Mouse (Mus musculus): ENCODE measurements at regions not wholly inside any gene's neighbourhood (a gene's known extent, or its start where the extent isn't known, plus 50 kb on each side); places are given as distances from the start of the nearest gene placed in this dataset.

DNA sequence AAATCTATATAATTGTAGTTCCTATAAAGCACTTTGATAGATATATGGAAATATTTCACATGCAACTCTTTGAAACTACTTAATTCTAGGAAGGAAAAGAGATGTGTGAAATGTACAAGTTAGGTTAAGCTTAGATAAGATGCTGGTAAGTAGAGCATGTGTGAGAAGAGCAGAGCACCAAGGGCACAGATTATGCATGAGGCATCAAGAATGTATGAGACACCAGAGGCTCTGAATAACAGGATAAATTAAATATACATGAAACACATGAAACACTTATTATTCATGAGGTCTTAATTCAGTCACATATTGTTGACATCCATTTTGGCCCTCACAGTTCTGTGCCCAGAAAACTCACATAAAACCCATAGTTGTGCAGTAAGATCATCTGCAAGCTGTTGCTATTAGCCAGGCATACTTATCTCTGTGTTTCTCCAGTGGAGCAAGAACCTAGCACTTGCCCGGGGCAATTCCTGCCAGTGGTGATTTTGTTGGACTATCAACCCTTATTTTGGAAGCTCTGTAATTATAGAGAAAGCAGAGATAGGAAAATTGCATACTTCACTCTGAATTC is 556.1 kb downstream of the Plod2 start:
- intact Hi-C loops (cut with DNase I) = no loop called here

DNA sequence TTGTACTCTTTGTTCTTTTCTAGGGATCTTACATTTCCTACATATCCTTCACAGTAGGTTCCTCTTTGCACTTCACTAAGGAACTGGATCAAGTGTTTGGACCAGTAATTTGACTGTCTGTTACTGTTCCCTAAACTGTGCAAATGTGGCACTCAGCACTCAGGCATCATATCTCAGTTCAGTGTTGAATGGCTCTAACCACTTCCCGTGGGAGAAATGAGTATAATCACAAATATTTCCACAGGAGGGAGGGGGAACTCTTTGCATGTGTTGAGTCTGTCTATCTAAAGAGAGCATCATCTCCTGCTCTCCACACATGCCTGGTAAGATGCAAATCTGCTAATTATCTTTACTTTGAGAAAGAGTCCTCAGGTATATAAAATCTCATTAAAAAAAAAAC is 588.5 kb downstream of the Plod2 start:
- intact Hi-C loops (cut with DNase I) = no loop called here

DNA sequence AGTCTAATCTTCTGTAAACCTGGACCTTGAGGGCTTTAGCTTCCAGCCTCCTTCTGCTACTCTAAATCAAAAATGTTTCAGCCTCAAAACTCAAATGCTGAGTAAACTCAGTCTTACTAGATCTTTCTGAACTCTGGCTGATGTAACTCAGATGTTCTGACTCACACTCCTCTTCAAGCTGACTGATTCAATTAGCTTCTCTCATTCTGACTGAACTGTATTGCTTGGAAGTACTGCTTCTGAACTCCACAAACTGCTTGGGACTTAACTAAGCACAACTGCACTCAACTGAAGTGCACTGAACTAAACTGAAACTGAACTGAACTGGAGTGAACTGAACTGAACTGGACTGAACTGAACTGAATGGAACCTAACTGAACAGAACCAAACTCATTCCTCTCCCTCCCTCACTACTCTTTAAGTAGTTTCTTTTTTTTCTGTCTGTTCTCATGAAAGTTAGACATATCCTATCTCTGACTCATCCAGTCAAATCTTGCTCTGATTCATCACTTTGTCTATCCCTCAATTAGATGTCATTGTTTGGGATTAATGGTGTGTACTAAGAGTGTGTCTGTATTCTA is 589.7 kb downstream of the Plod2 start:
- intact Hi-C loops (cut with DNase I) = no loop called here

GRCm38 (mm10) chr9:93136349-93136748 is 594.3 kb downstream of the Plod2 start:
- intact Hi-C loops (cut with DNase I) = no loop called here

DNA sequence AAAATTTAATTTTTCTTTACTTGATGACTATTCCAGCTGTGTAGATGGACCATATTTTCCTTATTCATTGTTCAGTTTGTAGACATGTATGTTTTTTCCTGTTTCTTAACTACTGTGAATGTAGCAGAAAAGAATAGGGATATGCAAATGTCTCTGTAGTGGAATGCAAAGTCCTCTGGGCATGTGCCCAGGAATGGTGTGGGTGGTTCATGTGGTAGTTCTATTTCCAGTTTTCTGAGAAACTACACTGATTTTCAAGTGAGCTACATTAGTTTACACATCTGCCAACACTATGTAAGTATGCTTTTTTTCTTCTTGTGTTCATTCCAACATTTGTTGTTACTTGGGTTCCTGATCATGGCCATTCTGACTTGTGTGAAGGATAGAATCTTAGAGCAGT is 628.0 kb downstream of the Plod2 start:
- intact Hi-C loops (cut with DNase I) = no loop called here

GRCm38 (mm10) chr9:93186638-93187037 is 644.6 kb downstream of the Plod2 start:
- intact Hi-C loops (cut with DNase I) = no loop called here

DNA sequence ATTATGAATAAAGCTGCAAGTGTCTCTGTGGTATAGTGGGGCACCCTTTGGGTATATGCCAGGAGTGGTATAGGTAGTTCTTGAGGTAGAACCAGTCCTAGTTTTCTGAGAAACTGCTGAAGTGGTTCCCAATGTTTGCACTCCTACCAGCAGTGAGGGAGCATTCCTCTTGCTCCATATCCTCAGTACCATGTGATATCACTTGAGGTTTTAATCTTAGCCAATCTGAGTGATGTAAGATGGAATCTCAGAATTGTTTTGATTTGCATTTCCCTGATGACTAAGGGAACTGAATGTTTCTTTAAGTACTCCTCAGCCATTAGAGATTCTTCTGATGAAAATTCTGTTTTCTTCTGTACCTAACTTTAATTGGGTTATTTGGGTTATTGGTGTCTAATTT is 690.5 kb downstream of the Plod2 start:
- intact Hi-C loops (cut with DNase I) = no loop called here

DNA sequence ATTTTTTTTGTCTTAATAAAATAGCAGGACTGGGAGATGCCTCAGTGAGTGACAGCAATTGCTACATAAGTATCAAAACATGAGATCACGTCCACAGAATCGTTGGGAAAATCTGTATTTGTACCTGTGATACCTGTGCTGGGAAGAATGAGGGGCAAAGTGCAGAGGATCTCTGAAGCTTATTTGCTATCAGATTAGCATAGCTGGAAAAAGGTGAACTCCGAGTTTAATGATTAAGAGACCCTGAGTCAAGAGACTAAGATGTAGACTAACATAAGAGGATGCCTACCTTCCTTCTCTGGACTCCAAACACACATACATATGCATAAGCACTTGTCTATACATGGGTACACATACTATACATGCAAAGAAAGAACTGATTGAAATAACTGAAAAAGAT is 710.1 kb downstream of the Plod2 start:
- intact Hi-C loops (cut with DNase I) = no loop called here

DNA sequence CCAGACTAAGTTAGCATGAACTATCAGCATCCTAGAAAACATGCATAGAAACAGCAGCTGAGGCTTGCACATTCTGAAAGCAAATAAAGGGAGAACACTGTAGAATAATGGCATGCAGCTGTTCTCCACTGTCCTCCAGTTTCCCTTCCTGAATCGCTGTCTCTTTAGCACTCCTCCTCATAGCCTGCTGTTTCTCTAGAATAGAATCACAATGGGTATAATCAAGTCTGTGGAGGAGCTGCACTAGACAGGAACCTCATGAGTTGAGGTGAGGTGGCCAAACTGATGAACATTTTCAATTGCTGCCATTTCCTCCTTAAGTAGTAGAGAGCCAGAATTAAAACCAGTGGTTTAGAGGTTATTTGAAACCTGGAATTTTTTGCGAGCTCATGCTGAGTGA is 755.3 kb downstream of the Plod2 start:
- intact Hi-C loops (cut with DNase I) = no loop called here

DNA sequence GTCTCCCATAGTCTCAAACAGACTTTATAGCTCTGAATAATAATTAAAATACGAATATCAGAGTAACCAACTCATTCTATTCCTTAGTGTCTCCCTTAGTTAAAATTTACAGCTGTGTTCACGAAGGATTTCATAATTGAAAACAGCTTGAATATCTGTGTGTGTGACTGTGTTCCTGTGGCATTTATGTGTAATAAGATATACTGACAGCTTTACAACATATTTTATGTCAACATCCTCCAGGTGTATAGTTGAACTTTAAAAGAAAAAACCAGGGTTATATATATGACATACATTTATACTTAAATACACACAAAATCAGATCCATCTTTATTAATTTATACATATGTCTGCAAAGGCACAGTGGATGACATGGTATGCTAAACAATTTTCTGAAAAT is 764.7 kb downstream of the Plod2 start:
- intact Hi-C loops (cut with DNase I) = no loop called here

GRCm38 (mm10) chr9:93328997-93329682 is 787.1 kb downstream of the Plod2 start:
- intact Hi-C loops (cut with DNase I) = no loop called here
